Mouse (Mus musculus): ENCODE results near the gene Nr3c2.

The Nr3c2 gene

DNA sequence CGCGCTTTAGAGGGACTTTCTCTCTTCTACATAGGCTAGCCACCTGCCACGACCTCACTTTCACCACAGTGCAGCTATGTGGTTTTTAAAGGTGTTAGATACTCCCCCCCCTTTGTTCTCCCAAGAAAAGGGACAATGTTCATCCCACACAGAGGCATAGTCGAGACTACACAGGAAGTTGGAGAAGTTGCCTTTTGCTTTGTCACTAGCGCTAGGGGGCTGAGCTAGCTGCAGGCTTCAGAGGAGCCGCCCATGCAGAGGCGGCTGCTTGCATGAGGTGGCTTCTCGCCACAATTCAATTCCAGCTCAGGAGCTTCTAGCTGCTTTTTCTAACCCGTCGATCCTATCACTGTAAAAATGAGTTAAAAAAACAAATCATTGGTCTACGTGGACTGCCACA is 393.4 kb downstream of the Nr3c2 start:
- no peak for DNase-seq (ENCODE audit: extremely low read depth, insufficient read length, low spot score)

DNA sequence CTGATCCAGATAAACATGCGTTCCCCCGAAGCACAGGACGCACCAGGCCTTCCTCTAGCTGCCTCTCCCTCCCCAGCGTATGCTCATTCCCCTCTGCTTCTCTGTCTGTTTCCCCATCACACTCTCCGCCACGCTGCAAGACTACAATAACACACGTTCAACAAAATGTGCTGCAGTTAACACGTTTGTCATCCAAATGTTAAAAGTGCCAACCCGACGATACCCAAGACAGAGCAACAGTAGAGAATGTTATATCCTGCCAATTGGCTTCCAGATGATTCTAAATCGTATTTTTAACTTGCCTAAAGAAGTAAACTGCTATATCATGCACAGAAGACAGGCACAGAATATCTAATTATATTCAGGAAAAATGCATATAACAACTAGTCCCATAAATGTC is 395.4 kb downstream of the Nr3c2 start:
- no peak for DNase-seq (ENCODE audit: extremely low read depth, insufficient read length, low spot score)
